Mouse (Mus musculus) left cerebral cortex, postnatal 25 days (tissue): Measurements from ENCODE around the gene Ifit1bl2. TPM values are rescaled to one million over a fixed set of nuclear protein-coding genes. Genes with fewer than 3 reads are reported as not detected.
"Not testable (repeated sequence)": the region's sequence is repeated elsewhere in the genome, so short reads cannot be mapped to it uniquely, and the experiment has no call there.

ENCODE experiments used
- DNase-seq, 2 experiments: peaks; one replicate each; pipeline ENCODE4 v3.0.0; 2022; ENCODE audit warnings: low spot score in 2 of 2, mixed read lengths in 1 of 2
- intact Hi-C: fragments of 180-260 bp; cut with DNase I; formaldehyde crosslinking; loops from one replicate; pipeline ENCODE4 v1.15.1; 2025
- total RNA-seq, 2 experiments: library from RNA; stranded (reverse); gene quantifications; 2 replicates each; pipeline ENCODE4 v1.2.3; 2021

Gene Ifit1bl2
- total RNA-seq, 2 experiments from 2014 or later: 0.46 to 0.60 TPM

DNA sequence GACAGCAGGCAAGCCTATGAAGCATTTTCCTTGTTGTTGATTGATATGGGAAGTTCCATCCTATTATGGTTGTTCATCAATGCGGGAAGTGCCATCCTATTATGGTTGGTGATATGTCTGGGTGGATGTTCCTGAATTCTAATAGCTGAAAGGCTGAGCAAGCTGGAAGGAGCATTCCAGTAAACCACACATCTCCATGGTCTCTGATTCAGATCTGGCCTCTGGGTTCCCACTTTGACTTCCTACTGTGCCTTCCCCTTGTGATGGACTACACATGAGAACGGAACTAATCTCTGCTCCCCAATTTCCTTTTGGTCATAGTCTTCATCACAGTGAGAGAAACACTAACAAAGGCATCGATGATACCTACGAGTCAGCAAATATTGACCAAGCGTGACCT is 19.7 kb downstream of the Ifit1bl2 start:
- no peak for DNase-seq
- intact Hi-C loops: no loop called here

DNA sequence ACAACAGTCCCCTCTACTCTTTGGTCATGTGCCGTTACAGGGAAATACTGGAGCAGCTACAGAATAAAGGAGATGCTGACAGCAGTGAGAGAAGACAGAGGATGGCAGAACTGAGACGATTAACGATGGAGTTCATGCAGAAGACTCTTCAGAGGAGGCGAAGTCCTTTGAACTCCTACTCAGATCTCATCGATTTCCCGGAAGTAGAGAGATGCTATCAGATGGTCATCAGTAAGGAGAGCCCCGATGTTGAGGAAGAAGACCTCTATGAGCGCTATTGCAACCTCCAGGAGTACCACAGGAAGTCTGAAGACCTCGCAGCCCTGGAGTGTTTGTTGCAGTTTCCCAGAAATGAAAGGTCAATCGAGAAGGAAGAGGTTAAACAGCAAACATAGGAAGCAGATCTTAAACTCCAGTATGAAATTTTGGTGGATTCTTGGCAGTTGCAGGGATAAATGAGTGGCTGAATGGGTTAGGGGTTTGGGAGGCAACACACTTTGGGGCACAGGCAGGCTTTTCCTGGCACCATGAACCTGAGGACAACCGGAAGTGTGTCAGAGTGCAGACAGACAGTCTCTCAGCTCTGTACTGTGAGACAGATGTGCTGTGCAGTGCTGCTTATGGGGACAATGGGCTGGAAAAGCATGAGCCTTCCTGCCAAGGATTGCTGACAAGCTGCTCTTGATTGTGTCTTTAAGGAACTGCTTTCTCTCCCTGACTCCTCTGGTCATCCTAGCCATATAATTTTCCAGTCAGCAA is 28.1 kb downstream of the Ifit1bl2 start:
- intact Hi-C loops, DNase-seq: not testable (repeated sequence)

DNA sequence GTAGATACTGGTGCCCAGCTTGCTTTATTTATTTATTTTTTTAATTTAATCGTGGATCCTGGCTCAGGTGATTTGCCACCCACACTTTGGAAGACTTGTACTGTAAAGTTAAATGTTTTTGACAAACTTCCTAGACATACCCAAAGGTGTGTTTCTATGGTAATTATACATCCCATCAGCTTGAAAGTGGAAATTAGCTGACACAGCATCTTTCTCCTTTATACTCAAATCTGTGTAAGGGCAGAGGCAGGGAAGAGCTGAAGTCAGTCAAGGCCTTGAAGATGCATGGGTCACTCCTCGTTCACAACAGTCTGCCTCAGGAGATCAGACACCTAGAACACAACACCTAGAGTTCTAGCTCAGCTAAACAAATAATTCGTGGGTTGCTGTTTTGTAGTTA is 30.4 kb downstream of the Ifit1bl2 start:
- intact Hi-C loops, DNase-seq: not testable (repeated sequence)

DNA sequence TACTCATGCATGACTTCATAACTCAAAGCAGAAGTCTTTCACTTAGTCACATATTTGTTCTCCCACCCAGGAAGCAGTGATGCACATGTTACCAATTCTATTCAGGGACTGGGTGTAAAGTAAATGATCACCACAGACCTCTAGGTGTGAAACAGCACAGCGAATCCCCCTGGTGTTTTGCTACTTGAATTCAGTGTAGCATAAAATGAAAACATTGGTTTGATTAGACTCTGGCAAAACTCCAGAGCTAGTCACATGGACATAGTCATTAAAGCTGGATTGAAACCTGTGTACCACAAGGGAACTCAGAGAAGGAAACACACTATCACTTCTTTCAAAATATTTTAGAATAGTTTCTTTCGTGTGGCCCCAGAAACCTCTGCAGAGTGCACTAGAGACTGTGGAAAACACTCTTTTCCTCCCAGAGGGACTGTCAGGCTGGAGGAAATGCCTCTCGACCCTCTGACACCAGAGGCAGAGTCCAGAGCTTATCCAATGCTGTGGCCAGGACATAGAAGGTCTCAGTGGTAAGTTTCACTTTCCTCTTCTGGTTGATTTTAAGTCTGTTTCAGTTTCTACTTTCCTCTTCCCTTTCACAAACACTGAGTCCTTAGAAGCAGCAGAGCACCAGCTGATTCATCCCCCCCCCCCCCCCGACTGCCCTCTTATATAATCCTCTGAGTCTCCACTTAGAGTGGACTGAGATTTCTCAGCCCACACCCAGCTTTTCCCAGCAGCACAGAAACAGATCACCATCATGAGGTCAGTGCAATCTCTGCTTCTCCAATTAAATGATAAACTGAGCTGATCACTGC is 33.1 kb downstream of the Ifit1bl2 start, which contains the start of gene Ifit3b:
Ifit3b (plus strand) TSS at position 734 of the 815 bp plus-strand sequence.
- intact Hi-C loops: loop anchor here (2.0 kb wide), 1 partner anchor 25 kb away; the partner anchor contains the start of gene Ifit3

DNA sequence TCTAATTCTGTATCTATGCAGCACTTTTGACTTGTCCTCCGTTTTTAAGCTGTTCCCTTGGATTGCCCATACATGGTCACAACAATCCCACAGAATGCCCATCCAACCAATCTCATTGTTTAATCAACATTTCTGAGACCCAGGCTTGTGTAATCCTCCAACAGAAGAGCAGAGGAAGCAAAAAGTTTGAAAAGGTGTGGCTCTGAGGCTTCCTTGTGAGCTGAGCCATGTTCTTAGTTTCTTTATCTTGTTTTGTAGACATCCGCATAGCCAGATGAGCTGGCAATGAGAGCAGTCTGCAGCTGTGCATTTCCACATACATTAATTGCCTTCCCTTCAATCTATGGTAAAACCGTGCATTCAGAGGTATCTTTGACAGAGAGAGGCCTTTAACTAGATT is 35.1 kb downstream of the Ifit1bl2 start:
- intact Hi-C loops: no loop called here
- no peak for DNase-seq

More for the DNA sequence above, 33.1 kb downstream of the Ifit1bl2 start, which contains the start of gene Ifit3b:
- peak in 1 of 2 experiments; percentile 31 for DNase-seq

DNA sequence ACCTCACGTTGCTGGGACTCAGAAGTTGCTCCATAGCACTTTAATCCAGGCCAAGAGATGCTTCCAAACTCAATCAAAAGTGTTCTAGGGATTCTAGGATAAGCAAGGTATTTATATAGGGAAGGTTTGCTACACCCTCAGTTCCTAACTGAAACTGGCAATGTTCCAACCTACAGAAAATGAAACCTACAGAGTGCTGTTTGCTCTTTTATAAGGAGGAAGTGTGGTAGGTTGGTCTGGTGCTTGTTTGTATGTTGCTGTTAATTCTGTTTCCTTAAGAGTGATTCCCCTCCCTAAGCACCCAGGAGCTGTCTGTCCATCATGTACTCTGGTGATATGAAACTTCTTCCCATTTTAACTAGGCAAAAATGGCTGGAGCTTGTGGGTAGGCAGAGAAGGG is 38.7 kb downstream of the Ifit1bl2 start, which contains the start of gene Ifit1bl1:
Ifit1bl1 (minus strand) TSS at position 69 of the 400 bp plus-strand sequence.
- DNase-seq, intact Hi-C loops: not testable (repeated sequence)

DNA sequence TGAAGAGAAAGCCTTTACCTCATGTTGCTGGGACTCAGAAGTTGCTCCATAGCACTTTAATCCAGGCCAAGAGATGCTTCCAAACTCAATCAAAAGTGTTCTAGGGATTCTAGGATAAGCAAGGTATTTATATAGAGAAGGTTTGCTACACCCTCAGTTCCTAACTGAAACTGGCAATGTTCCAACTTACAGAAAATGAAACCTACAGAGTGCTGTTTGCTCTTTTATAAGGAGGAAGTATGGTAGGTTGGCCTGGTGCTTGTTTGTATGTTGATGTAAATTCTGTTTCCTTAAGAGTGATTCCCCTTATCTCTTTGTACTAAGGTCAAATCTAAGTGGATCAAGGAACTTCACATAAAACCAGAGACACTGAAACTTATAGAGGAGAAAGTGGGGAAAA is 41.3 kb downstream of the Ifit1bl2 start:
- intact Hi-C loops, DNase-seq: not testable (repeated sequence)

DNA sequence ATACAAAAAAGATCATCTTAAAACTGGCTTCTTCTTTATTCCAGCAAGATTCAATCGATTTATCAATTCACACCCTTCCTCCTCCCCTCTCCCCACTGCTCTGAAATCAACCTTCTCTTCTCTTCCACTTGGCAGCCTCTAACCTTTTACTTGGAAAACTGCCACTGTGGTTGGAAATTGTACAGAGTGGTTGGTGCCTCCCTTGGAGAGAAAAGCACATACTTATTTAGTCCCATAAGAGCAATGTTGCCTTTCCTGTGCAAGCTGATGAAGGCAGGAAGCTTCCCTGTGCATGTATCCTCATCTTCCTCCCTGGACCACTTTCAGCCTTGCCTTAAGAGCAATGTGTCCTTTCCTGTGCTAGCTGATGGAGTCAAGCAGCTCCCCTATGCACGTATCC is 42.2 kb downstream of the Ifit1bl2 start:
- intact Hi-C loops: no loop called here
- DNase-seq: peak; percentile 38 to 51

DNA sequence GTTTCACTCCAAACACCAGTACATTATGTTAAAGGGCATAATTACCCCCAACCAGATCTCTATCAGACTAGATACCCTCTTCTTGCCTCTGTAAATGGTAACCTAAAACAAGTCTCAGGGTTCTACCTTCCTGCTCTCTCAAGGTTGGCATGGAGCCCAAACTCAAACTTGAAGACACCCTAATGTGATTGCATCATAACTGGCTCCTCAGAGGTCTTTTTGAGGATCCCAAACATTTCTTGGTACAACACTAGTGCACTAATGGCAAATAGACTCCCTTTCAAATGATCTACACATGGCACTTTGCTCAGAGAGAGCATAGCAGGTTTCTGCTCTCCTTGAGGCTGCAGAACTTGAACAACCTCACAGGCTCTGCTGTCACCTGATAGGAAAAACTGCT is 43.7 kb downstream of the Ifit1bl2 start:
- no peak for DNase-seq
- intact Hi-C loops: no loop called here

DNA sequence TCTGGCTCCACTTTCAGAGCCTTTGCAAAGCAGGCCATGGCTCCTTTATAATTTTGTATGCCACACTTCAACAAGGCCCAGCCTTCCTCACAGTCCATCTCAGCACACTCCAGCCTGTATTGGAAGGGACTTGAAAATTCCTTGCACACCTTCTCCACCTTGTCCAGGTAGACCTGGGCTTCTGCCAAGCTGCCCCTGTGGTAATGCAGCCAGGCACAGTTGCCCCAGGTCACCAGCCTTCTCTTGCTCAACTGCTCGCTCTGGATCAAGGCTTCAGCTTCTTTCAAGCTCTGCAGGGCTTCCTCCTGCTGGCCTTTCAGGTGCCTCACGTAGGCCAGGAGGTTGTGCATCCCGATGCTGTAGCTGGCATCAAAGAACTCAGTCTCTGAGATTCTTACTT is 46.0 kb downstream of the Ifit1bl2 start:
- intact Hi-C loops, DNase-seq: not testable (repeated sequence)

DNA sequence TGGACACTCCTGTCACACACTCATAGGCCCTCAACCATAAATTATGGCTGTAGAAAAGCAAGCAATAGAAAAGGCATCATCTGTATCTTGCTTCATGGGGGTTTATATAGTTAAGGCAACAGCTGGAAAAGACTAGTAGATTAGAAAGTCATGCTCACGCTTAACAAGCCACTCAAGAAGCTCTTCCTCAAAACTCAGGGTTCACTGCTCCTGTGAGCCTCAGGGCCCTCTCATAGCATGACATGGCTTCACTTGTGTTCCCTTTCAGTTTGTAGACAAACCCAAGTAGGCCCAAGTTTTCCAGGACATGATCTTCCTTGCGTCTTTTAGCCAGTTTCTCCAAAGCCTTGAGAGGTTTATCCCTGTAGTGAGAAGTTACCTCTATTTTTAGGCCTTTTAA is 47.1 kb downstream of the Ifit1bl2 start:
- DNase-seq: no peak
- intact Hi-C loops: no loop called here

DNA sequence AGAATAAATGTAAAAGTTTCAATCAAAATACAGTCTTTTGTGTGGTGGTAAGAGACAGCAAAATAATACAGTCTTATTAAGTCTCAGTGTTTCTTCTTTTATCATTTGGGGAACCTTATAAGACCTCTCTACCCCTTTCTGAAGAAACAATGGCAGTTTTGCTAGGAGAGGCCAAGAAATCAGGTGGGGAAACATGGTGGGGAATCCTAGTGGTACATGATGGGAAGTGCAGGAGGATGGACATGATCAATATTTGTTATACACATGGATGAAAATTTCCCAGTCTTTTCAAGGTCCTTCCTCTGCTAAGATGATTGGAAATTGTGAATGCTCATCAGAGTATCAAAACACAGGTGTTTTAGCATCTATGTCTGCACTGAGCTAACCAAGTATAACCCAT is 51.6 kb downstream of the Ifit1bl2 start:
- intact Hi-C loops: no loop called here

DNA sequence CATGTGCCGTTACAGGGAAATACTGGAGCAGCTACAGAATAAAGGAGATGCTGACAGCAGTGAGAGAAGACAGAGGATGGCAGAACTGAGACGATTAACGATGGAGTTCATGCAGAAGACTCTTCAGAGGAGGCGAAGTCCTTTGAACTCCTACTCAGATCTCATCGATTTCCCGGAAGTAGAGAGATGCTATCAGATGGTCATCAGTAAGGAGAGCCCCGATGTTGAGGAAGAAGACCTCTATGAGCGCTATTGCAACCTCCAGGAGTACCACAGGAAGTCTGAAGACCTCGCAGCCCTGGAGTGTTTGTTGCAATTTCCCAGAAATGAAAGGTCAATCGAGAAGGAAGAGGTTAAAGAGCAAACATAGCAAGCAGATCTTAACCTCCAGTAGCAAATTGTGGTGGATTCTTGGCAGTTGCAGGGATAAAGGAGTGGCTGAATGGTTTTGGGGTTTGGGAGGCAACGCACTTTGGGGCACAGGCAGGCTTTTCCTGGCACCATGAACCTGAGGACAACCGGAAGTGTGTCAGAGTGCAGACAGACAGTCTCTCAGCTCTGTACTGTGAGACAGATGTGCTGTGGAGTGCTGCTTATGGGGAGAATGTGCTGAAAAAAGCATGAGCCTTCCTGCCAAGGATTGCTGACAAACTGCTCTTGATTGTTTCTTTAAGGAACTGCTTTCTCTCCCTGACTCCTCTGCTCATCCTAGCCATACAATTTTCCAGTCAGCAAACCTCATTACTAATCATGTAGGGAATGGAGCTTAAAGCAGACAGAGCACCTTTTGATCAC is 52.4 kb downstream of the Ifit1bl2 start:
- peak in 1 of 2 experiments; percentile 58 for DNase-seq
- intact Hi-C loops: not testable (repeated sequence)

More for the DNA sequence above, 51.6 kb downstream of the Ifit1bl2 start:
- DNase-seq: no peak

DNA sequence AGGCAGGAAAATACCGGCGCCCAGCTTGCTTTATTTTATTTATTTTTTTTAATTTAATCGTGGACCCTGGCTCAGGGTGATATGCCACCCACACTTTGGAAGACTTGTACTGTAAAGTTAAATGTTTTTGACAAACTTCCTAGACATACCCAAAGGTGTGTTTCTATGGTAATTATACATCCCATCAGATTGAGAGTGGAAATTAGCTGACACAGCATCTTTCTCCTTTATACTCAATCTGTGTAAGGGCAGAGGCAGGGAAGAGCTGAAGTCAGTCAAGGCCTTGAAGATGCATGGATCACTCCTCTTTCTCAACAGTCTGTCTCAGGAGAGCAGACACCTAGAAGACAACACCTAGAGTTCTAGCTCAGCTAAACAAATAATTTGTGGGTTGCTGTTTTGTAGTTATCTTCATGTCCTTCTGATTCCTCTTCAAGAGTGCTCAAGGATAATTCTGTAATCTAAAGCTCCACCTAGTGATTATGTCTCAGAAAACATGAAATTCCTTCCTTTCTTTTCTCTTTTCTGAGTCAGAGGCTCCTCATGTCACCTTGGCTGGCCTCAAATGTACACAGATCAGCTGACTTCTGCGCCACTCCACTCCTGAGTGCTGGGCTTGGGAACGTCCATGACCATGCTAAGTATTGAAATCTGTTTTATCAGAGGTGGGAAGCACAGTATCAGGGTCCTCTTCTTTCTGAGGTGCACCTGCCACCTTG is 54.6 kb downstream of the Ifit1bl2 start:
- intact Hi-C loops, DNase-seq: not testable (repeated sequence)

DNA sequence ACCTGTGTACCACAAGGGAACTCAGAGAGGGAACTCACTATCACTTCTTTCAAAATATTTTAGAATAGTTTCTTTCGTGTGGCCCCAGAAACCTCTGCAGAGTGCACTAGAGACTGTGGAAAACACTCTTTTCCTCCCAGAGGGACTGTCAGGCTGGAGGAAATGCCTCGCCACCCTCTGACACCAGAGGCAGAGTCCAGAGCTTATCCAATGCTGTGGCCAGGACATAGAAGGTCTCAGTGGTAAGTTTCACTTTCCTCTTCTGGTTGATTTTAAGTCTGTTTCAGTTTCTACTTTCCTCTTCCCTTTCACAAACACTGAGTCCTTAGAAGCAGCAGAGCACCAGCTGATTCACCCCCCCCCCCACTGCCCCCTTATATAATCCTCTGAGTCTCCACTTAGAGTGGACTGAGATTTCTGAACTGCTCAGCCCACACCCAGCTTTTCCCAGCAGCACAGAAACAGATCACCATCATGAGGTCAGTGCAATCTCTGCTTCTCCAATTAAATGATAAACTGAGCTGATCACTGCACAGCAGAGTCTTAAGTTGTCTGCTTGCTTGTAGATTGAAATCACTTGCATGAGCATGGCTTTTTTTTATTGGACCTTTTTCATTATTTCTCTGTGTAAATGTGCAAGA is 57.3 kb downstream of the Ifit1bl2 start, which contains the start of gene Ifit3:
Ifit3 (plus strand) TSS at position 406 of the 641 bp plus-strand sequence.
- intact Hi-C loops: loop anchor here (2.0 kb wide), 1 partner anchor 24 kb away; the partner anchor contains the start of gene Ifit3b
- peak in 1 of 2 experiments; percentile 19 for DNase-seq

DNA sequence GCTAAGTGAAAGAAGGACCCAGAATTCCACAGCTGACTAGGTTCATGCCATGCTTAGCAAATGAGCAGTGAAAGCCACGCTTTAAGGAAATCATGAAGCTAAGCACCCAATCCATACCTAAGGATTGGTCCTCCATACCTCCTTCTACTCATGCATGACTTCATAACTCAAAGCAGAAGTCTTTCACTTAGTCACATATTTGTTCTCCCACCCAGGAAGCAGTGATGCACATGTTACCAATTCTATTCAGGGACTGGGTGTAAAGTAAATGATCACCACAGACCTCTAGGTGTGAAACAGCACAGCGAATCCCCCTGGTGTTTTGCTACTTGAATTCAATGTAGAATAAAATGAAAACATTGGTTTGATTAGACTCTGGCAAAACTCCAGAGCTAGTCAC is 57.8 kb downstream of the Ifit1bl2 start:
- intact Hi-C loops: loop anchor here (2.0 kb wide), 1 partner anchor 24 kb away; the partner anchor contains the start of gene Ifit3b
- not testable (repeated sequence) for DNase-seq

DNA sequence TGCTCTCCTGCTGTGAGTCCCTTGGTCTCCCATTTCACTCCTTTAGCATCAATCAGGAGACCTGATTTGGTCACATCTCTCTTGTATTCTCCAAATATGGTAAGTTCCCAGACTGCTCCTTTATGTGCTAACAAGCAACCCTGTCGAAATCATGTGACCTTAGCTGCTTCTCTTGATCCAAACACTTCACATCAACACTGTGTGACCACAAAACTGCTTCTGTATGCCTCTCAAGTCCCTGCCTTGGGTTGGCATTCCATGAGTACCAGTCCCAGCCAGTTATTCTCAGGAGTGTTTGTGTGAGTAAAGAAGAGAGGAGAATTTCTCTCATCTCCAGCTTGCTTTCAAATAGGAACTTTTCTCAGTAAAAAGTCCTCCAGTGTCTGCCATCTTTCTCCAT is 63.4 kb downstream of the Ifit1bl2 start:
- intact Hi-C loops: no loop called here
- DNase-seq: no peak

DNA sequence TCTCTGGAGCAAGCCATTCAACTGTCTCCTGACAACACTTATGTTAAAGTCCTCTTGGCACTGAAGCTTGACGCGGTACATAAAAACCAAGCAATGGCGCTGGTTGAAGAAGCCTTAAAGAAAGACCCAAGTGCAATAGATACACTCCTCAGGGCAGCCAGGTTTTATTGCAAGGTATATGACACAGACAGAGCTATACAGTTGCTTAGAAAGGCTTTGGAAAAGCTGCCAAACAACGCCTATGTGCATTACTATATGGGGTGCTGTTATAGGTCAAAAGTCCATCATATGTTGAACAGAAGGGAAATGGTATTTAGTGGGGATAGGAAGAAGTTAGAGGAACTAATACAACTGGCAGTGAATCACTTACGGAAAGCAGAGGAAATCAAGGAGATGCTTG is 66.9 kb downstream of the Ifit1bl2 start:
- intact Hi-C loops: no loop called here
- no peak for DNase-seq
